Mouse (Mus musculus): ENCODE data around the gene Gpc6. TPM values are rescaled to one million over a fixed set of nuclear protein-coding genes. Genes with fewer than 3 reads are reported as not detected.

The Gpc6 gene
- total and polyA plus RNA-seq, 3 experiments: not detected

DNA sequence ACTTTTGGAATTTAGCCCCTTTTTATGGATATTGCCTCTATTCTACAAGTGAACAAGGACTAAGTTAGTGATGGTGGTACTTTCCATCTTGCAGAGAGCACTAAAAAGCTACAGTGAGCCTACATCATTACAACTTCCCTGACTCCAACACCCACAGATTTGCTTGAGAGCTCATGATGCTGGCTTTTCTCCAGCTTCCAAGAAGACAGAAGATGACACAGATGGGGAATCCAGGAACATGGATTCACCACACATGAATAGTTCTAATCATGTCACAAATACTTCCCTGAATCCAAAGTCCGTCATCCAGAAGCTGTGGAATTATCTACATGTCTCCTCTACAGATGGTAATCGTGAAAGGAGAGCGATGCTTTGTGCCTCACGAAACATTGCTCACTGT, 882.7 kb downstream of the Gpc6 start:
- H3K9ac ChIP-seq (ENCODE audit: insufficient read depth, low read depth): no peak overlapping the region

DNA sequence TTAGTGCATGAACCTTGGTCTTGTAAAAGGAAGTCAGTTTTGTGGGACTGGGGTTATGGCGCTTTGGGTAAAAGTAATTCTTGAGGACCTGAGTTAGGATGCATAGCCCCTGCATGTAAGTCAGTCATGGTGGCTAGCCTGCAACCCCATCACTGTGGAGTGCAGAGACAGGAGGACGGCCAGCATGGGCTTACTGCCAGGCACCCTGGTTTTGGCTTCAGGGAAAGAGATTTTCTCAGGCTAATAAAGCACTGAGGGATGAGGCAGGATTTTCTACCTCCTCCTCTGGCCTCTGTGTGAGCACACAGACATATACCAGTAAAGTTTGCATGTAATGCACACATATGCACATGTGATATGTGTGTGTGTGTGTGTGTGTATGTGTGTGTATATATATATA, 883.2 kb downstream of the Gpc6 start:
- Histone ChIP-seq H3K9ac (ENCODE audit: insufficient read depth, low read depth) (no peak overlapping the region), H3K4me1 (ENCODE audit: control insufficient read depth in 1 of 2, insufficient read depth in 2 of 2) (peaks cover 4 to 9% of the 10 kb centered on the region in 2 experiments; a peak in 2 of 4 replicates), H3K4me3 (replicated peaks in 1 of 3; ENCODE audit: low read depth in 2 of 3, low read length in 2 of 3, poor library complexity in 1 of 3) (no peak overlapping the region), H3K4me2 (ENCODE audit: insufficient read depth, low read depth, poor library complexity, severe bottlenecking) (no peak overlapping the region), H3K27me3 (replicated peaks) (no peaks in the 10 kb centered on the region), H3K79me2 (replicated peaks; ENCODE audit: control insufficient read depth, extremely low read depth, insufficient read depth, poor library complexity, severe bottlenecking) (no peaks in the 10 kb centered on the region), H3K27ac (ENCODE audit: insufficient read depth, low read depth) (no peak overlapping the region), H3K9me3 (replicated peaks; ENCODE audit: low read length) (no peaks in the 10 kb centered on the region), H3K36me3 (replicated peaks in 1 of 2; ENCODE audit: control insufficient read depth in 1 of 2, insufficient read depth in 1 of 2, low read length in 1 of 2) (no peaks in the 10 kb centered on the region)
- DNase-seq (ENCODE audit: extremely low read depth): no peak
- dilution Hi-C loops (cut with MboI; ENCODE audit: extremely low pct_ligation_motif_present, extremely low pct_unique_long_range_greater_than_20kb, low sequenced_read_pairs): no loop called here
- in situ Hi-C loops (cut with MboI; ENCODE audit: low pct_ligation_motif_present, low pct_unique_long_range_greater_than_20kb, low sequenced_read_pairs): no loop called here
- TF ChIP-seq JUND (conservative IDR thresholded peaks at IDR 0.05; ENCODE audit: low read depth, low read length): no peak
- no peak for TF ChIP-seq SIN3A (IDR thresholded peaks at IDR 0.05; ENCODE audit: low read length)
- no peak for TF ChIP-seq ZMIZ1 (IDR thresholded peaks at IDR 0.05; ENCODE audit: low read depth, low read length)
- no peak for TF ChIP-seq ZNF384 (IDR thresholded peaks at IDR 0.05; ENCODE audit: low read depth, low read length)
- no peak for TF ChIP-seq CHD2 (IDR thresholded peaks at IDR 0.05; ENCODE audit: low read length)
- no peak for TF ChIP-seq KAT2A (IDR thresholded peaks at IDR 0.05; ENCODE audit: insufficient replicate concordance, low read length)
- no peak for TF ChIP-seq MEF2A (IDR thresholded peaks at IDR 0.05; ENCODE audit: borderline replicate concordance, low read depth, low read length)
- no peak for TF ChIP-seq TCF12 (IDR thresholded peaks at IDR 0.05; ENCODE audit: low read depth, low read length)
- no peak for TF ChIP-seq USF1 (IDR thresholded peaks at IDR 0.05; ENCODE audit: low read depth, low read length)
- no peak for TF ChIP-seq MAX (IDR thresholded peaks at IDR 0.05; ENCODE audit: low read length)
- TF ChIP-seq TBP (conservative IDR thresholded peaks at IDR 0.05; ENCODE audit: low read depth, low read length): no peak
- TF ChIP-seq PAX5 (IDR thresholded peaks at IDR 0.05; ENCODE audit: low read length): no peak
- no peak for TF ChIP-seq JUN (IDR thresholded peaks at IDR 0.05; ENCODE audit: insufficient read depth, low read depth, low read length)
- no peak for TF ChIP-seq ZC3H11A (IDR thresholded peaks at IDR 0.05; ENCODE audit: low read depth, low read length)
- no peak for TF ChIP-seq RAD21 (IDR thresholded peaks at IDR 0.05; ENCODE audit: low read depth, low read length)
- no peak for TF ChIP-seq MAFK (IDR thresholded peaks at IDR 0.05; ENCODE audit: insufficient replicate concordance, low read length)
- no peak for TF ChIP-seq USF2 (conservative IDR thresholded peaks at IDR 0.05; ENCODE audit: low read depth, low read length)
- TF ChIP-seq NELFE (IDR thresholded peaks at IDR 0.05; ENCODE audit: low read depth, low read length): no peak
- TF ChIP-seq ELF1 (IDR thresholded peaks at IDR 0.05; ENCODE audit: low read depth, low read length): no peak
- no peak for TF ChIP-seq ZKSCAN1 (IDR thresholded peaks at IDR 0.05; ENCODE audit: borderline replicate concordance, low read depth, low read length)

More for the DNA sequence above, 882.7 kb downstream of the Gpc6 start:
- no peak for DNase-seq (ENCODE audit: extremely low read depth)
- in situ Hi-C loops (cut with MboI; ENCODE audit: low pct_ligation_motif_present, low pct_unique_long_range_greater_than_20kb, low sequenced_read_pairs) (no loop called here), dilution Hi-C loops (cut with MboI; ENCODE audit: extremely low pct_ligation_motif_present, extremely low pct_unique_long_range_greater_than_20kb, low sequenced_read_pairs) (no loop called here)
- H3K36me3 ChIP-seq (replicated peaks in 1 of 2; ENCODE audit: control insufficient read depth in 1 of 2, insufficient read depth in 1 of 2, low read length in 1 of 2): no peaks in the 10 kb centered on the region
- peaks cover 4% of the 10 kb centered on the region in 2 experiments; a peak in 2 of 4 replicates for H3K4me1 ChIP-seq (ENCODE audit: control insufficient read depth in 1 of 2, insufficient read depth in 2 of 2)
- TF ChIP-seq E2F4 (IDR thresholded peaks at IDR 0.05; ENCODE audit: insufficient replicate concordance, low read depth, low read length): no peak
- no peak for TF ChIP-seq USF2 (conservative IDR thresholded peaks at IDR 0.05; ENCODE audit: low read depth, low read length)
- TF ChIP-seq MXI1 (IDR thresholded peaks at IDR 0.05; ENCODE audit: low read depth, low read length): no peak
- TF ChIP-seq ZNF384 (IDR thresholded peaks at IDR 0.05; ENCODE audit: low read depth, low read length): no peak
- no peak for TF ChIP-seq MAX (IDR thresholded peaks at IDR 0.05; ENCODE audit: low read length)
- TF ChIP-seq CHD1 (IDR thresholded peaks at IDR 0.05; ENCODE audit: low read depth, low read length): no peak
- no peak for TF ChIP-seq MAZ (IDR thresholded peaks at IDR 0.05; ENCODE audit: low read depth, low read length)
- no peak for TF ChIP-seq UBTF (IDR thresholded peaks at IDR 0.05; ENCODE audit: low read depth, low read length)
- no peak for TF ChIP-seq EP300 (IDR thresholded peaks at IDR 0.05; ENCODE audit: low read length)
- TF ChIP-seq RCOR1 (conservative IDR thresholded peaks at IDR 0.05; ENCODE audit: low read depth, low read length): no peak
- no peak for TF ChIP-seq NELFE (IDR thresholded peaks at IDR 0.05; ENCODE audit: low read depth, low read length)
- TF ChIP-seq BHLHE40 (IDR thresholded peaks at IDR 0.05; ENCODE audit: low read depth, low read length): no peak
- H3K79me2 ChIP-seq (replicated peaks; ENCODE audit: control insufficient read depth, extremely low read depth, insufficient read depth, poor library complexity, severe bottlenecking): no peaks in the 10 kb centered on the region
- no peak overlapping the region for H3K4me2 ChIP-seq (ENCODE audit: insufficient read depth, low read depth, poor library complexity, severe bottlenecking)
- H3K27me3 ChIP-seq (replicated peaks): no peaks in the 10 kb centered on the region
- H3K9me3 ChIP-seq (replicated peaks; ENCODE audit: low read length): no peaks in the 10 kb centered on the region
- H3K27ac ChIP-seq (ENCODE audit: insufficient read depth, low read depth): no peak overlapping the region
- no peak overlapping the region for H3K4me3 ChIP-seq (replicated peaks in 1 of 3; ENCODE audit: low read depth in 2 of 3, low read length in 2 of 3, poor library complexity in 1 of 3)

Data from CH12.LX (cell line).